Mouse (Mus musculus) MEL (cell line): Measurements from ENCODE around the gene Gsn. TPM values are rescaled to one million over a fixed set of nuclear protein-coding genes. Genes with fewer than 3 reads are reported as not detected.

Experiments
- DNase-seq: peaks from one replicate; pipeline ENCODE4 v3.0.0; 2011; ENCODE audit warnings: low read depth, low spot score
- H3K27ac ChIP-seq: 2 replicates; pipeline ENCODE4 v1.5.1; 2012; ENCODE audit warnings: low read depth, mild to moderate bottlenecking, control low read depth, low read length, moderate library complexity; ENCODE audit not compliant: control insufficient read depth
- H3K27me3 ChIP-seq, 2 experiments: fragments of 150-350 bp in 1 of 2; sonication (generic) in 1 of 2; 2 replicates each; pipeline ENCODE4 v1.6.1; 2012; ENCODE audit warnings: low read length in 2 of 2, mild to moderate bottlenecking in 2 of 2, improper control_type of control experiment in 1 of 2, moderate library complexity in 1 of 2; ENCODE audit not compliant: insufficient read depth in 2 of 2, control insufficient read depth in 1 of 2
- H3K36me3 ChIP-seq, 2 experiments: 2 replicates each; pipeline ENCODE4 v1.6.1; 2012 to 2014; ENCODE audit warnings: low read length in 2 of 2, improper control_type of control experiment in 1 of 2, inconsistent platforms in 1 of 2, mild to moderate bottlenecking in 1 of 2; ENCODE audit not compliant: insufficient read depth in 2 of 2, control insufficient read depth in 1 of 2
- H3K4me1 ChIP-seq, 2 experiments: fragments of 150-350 bp in 1 of 2; sonication (generic) in 1 of 2; 2 replicates each; pipeline ENCODE4 v1.6.1; 2012; ENCODE audit warnings: low read length in 2 of 2, improper control_type of control experiment in 1 of 2, mild to moderate bottlenecking in 1 of 2; ENCODE audit not compliant: insufficient read depth in 2 of 2, control insufficient read depth in 1 of 2
- H3K4me3 ChIP-seq, 2 experiments: fragments of 150-350 bp in 1 of 2; sonication (generic) in 1 of 2; 2 replicates each; pipeline ENCODE4 v1.5.1; 2012; ENCODE audit warnings: low read depth in 2 of 2, low read length in 2 of 2, mild to moderate bottlenecking in 2 of 2, moderate library complexity in 2 of 2, control low read depth in 1 of 2, improper control_type of control experiment in 1 of 2; ENCODE audit not compliant: control insufficient read depth in 1 of 2, insufficient read depth in 1 of 2
- H3K79me2 ChIP-seq: 2 replicates; pipeline ENCODE4 v1.6.1; 2012; ENCODE audit warnings: mild to moderate bottlenecking, low read length, moderate library complexity; ENCODE audit not compliant: control insufficient read depth, poor library complexity, insufficient read depth
- H3K9ac ChIP-seq: 2 replicates; pipeline ENCODE4 v1.6.1; 2012; ENCODE audit warnings: low read depth, mild to moderate bottlenecking, control low read depth, low read length, moderate library complexity; ENCODE audit not compliant: control insufficient read depth, poor library complexity, severe bottlenecking
- H3K9me3 ChIP-seq: fragments of 150-350 bp; sonication (generic); replicated peaks from 2 replicates; pipeline ENCODE4 v1.6.1; 2012; ENCODE audit warnings: mild to moderate bottlenecking, low read length, improper control_type of control experiment, moderate library complexity; ENCODE audit not compliant: insufficient read depth
- CHD2 ChIP-seq: IDR thresholded peaks from 2 replicates; pipeline ENCODE4 v1.6.1; 2011; ENCODE audit warnings: low read length, improper control_type of control experiment
- CTCF ChIP-seq, 3 experiments: IDR thresholded peaks in 2 of 3; conservative IDR thresholded peaks in 1 of 3; 2 replicates each; pipeline ENCODE4 v1.5.1; 2011 to 2012; ENCODE audit warnings: low read length in 3 of 3, low read depth in 2 of 3, mild to moderate bottlenecking in 2 of 3, improper control_type of control experiment in 1 of 3, inconsistent platforms in 1 of 3, mixed read lengths in 1 of 3, moderate library complexity in 1 of 3; ENCODE audit not compliant: control insufficient read depth in 1 of 3, insufficient read depth in 1 of 3, poor library complexity in 1 of 3, severe bottlenecking in 1 of 3
- E2F4 ChIP-seq: IDR thresholded peaks from 2 replicates; pipeline ENCODE4 v1.6.1; 2011; ENCODE audit warnings: low read depth, low read length, improper control_type of control experiment, borderline replicate concordance
- ELF1 ChIP-seq: IDR thresholded peaks from 2 replicates; pipeline ENCODE4 v1.6.1; 2014; ENCODE audit warnings: low read depth, mild to moderate bottlenecking, inconsistent platforms, low read length, improper control_type of control experiment, moderate library complexity
- EP300 ChIP-seq, 2 experiments: IDR thresholded peaks; 2 replicates each; pipeline ENCODE4 v1.6.1; 2011; ENCODE audit warnings: improper control_type of control experiment in 2 of 2, low read length in 2 of 2, low read depth in 1 of 2, mild to moderate bottlenecking in 1 of 2
- GABPA ChIP-seq: IDR thresholded peaks from 2 replicates; pipeline ENCODE4 v1.6.1; 2012; ENCODE audit warnings: low read depth, mild to moderate bottlenecking, inconsistent platforms, low read length, improper control_type of control experiment, moderate library complexity
- JUND ChIP-seq: IDR thresholded peaks from 2 replicates; pipeline ENCODE4 v1.6.1; 2011; ENCODE audit warnings: low read depth, mild to moderate bottlenecking, improper control_type of control experiment, low read length
- KAT2A ChIP-seq: conservative IDR thresholded peaks from 2 replicates; pipeline ENCODE4 v1.6.1; 2012; ENCODE audit warnings: low read depth, low read length, improper control_type of control experiment, inconsistent platforms
- MAX ChIP-seq: IDR thresholded peaks from 2 replicates; pipeline ENCODE4 v1.6.1; 2011; ENCODE audit warnings: low read length, improper control_type of control experiment
- MAZ ChIP-seq: IDR thresholded peaks from 2 replicates; pipeline ENCODE4 v1.6.1; 2012; ENCODE audit warnings: low read depth, mild to moderate bottlenecking, inconsistent platforms, low read length, improper control_type of control experiment
- MEF2A ChIP-seq: IDR thresholded peaks from 2 replicates; pipeline ENCODE4 v1.6.1; 2014; ENCODE audit warnings: low read depth, mild to moderate bottlenecking, inconsistent platforms, low read length, improper control_type of control experiment; ENCODE audit not compliant: poor library complexity, insufficient replicate concordance, severe bottlenecking; ENCODE audit errors: extremely low read depth
- MXI1 ChIP-seq: IDR thresholded peaks from 2 replicates; pipeline ENCODE4 v1.6.1; 2011; ENCODE audit warnings: mild to moderate bottlenecking, low read depth, low read length, improper control_type of control experiment
- MYC ChIP-seq: IDR thresholded peaks from 2 replicates; pipeline ENCODE4 v1.6.1; 2011; ENCODE audit warnings: low read depth, mild to moderate bottlenecking, low read length, improper control_type of control experiment, moderate library complexity
- NELFE ChIP-seq: IDR thresholded peaks from 2 replicates; pipeline ENCODE4 v1.6.1; 2011; ENCODE audit warnings: low read depth, low read length, improper control_type of control experiment
- NRF1 ChIP-seq: IDR thresholded peaks from 2 replicates; pipeline ENCODE4 v1.6.1; 2014; ENCODE audit warnings: low read depth, mild to moderate bottlenecking, inconsistent platforms, low read length, improper control_type of control experiment, moderate library complexity; ENCODE audit not compliant: poor library complexity, insufficient read depth, severe bottlenecking
- POLR2A ChIP-seq, 2 experiments: IDR thresholded peaks; 2 replicates each; pipeline ENCODE4 v1.6.1; 2011 to 2012; ENCODE audit warnings: low read length in 2 of 2, mild to moderate bottlenecking in 2 of 2, control low read depth in 1 of 2, improper control_type of control experiment in 1 of 2, low read depth in 1 of 2, moderate library complexity in 1 of 2; ENCODE audit not compliant: control insufficient read depth in 1 of 2, insufficient read depth in 1 of 2, poor library complexity in 1 of 2
- POLR2AphosphoS2 ChIP-seq: IDR thresholded peaks from 2 replicates; pipeline ENCODE4 v1.6.1; 2011; ENCODE audit warnings: low read length, improper control_type of control experiment
- POLR2AphosphoS5 ChIP-seq: IDR thresholded peaks from 2 replicates; pipeline ENCODE4 v1.6.1; 2012; ENCODE audit warnings: low read depth, borderline replicate concordance, mild to moderate bottlenecking, inconsistent platforms, low read length, moderate library complexity, mixed read lengths
- RCOR1 ChIP-seq: IDR thresholded peaks from 2 replicates; pipeline ENCODE4 v1.6.1; 2012; ENCODE audit warnings: low read depth, mild to moderate bottlenecking, inconsistent platforms, low read length, improper control_type of control experiment
- SIN3A ChIP-seq: IDR thresholded peaks from 2 replicates; pipeline ENCODE4 v1.6.1; 2012; ENCODE audit warnings: low read length, improper control_type of control experiment, inconsistent platforms
- SMC3 ChIP-seq: IDR thresholded peaks from 2 replicates; pipeline ENCODE4 v1.6.1; 2011; ENCODE audit warnings: low read depth, low read length, improper control_type of control experiment
- TAL1 ChIP-seq: IDR thresholded peaks from 2 replicates; pipeline ENCODE4 v1.6.1; 2012; ENCODE audit warnings: mild to moderate bottlenecking, inconsistent platforms, low read length, moderate library complexity, mixed read lengths
- TBP ChIP-seq: IDR thresholded peaks from 2 replicates; pipeline ENCODE4 v1.8.0; 2011; ENCODE audit warnings: low read depth, low read length, improper control_type of control experiment
- TCF12 ChIP-seq: IDR thresholded peaks from 2 replicates; pipeline ENCODE4 v1.6.1; 2014; ENCODE audit warnings: low read depth, mild to moderate bottlenecking, inconsistent platforms, low read length, improper control_type of control experiment, moderate library complexity
- UBTF ChIP-seq: IDR thresholded peaks from 2 replicates; pipeline ENCODE4 v1.6.1; 2012; ENCODE audit warnings: low read depth, mild to moderate bottlenecking, inconsistent platforms, low read length, improper control_type of control experiment, moderate library complexity, borderline replicate concordance; ENCODE audit not compliant: insufficient read depth
- ZC3H11A ChIP-seq: IDR thresholded peaks from 2 replicates; pipeline ENCODE4 v1.6.1; 2012; ENCODE audit warnings: low read depth, mild to moderate bottlenecking, inconsistent platforms, low read length, improper control_type of control experiment
- ZKSCAN1 ChIP-seq: IDR thresholded peaks from 2 replicates; pipeline ENCODE4 v1.6.1; 2012; ENCODE audit warnings: low read depth, mild to moderate bottlenecking, inconsistent platforms, low read length, improper control_type of control experiment, moderate library complexity
- ZMIZ1 ChIP-seq: IDR thresholded peaks from 2 replicates; pipeline ENCODE4 v1.6.1; 2012; ENCODE audit warnings: low read depth, mild to moderate bottlenecking, inconsistent platforms, low read length, improper control_type of control experiment, moderate library complexity
- ZNF384 ChIP-seq: IDR thresholded peaks from 2 replicates; pipeline ENCODE4 v1.6.1; 2012; ENCODE audit warnings: low read depth, mild to moderate bottlenecking, inconsistent platforms, low read length, improper control_type of control experiment
- polyA plus RNA-seq, 2 experiments: library from polyadenylated mRNA; stranded (reverse) in 1 of 2; unstranded in 1 of 2; fragments of >175 nt in 1 of 2; fragments of >200 nt in 1 of 2; gene quantifications; 2 replicates each; pipeline versions ENCODE4 v1.2.1 to v1.2.4; 2012; ENCODE audit warnings: low replicate concordance in 2 of 2, low read depth in 1 of 2; ENCODE audit not compliant: insufficient read length in 2 of 2, insufficient read depth in 1 of 2, missing spikeins in 1 of 2
- total RNA-seq: library from RNA; depleted of rRNA; stranded (reverse); fragments of 300-350 nt; gene quantifications from 2 replicates; pipeline ENCODE4 v1.2.3, GENCODE M21; 2012

Gsn gene
- total and polyA plus RNA-seq, 3 experiments: 8.0 to 8.2 TPM; not detected in 1

GRCm38 (mm10) chr2:35325930-35326329, 69.8 kb downstream of the Gsn start:
- no peak for DNase-seq
- Histone ChIP-seq H3K4me3 (no peak overlapping the region), H3K9ac (no peak overlapping the region), H3K9me3 (no peaks in the 10 kb centered on the region), H3K27me3 (no peaks in the 10 kb centered on the region), H3K4me1 (peaks cover 18 to 42% of the 10 kb centered on the region in 2 experiments), H3K36me3 (peaks cover 3 to 47% of the 10 kb centered on the region in 2 experiments), H3K79me2 (no peaks in the 10 kb centered on the region), H3K27ac (no peak overlapping the region)
- TF ChIP-seq JUND: no peak
- no peak for TF ChIP-seq EP300 (IDR thresholded peaks at IDR 0.05; ENCODE audit: low read depth in 1 of 2, low read length in 2 of 2)
- no peak for TF ChIP-seq GABPA
- no peak for TF ChIP-seq MEF2A
- no peak for TF ChIP-seq CTCF (IDR thresholded peaks at IDR 0.05 in 2 of 3, conservative IDR thresholded peaks at IDR 0.05 in 1 of 3; ENCODE audit: control insufficient read depth in 1 of 3, insufficient read depth in 1 of 3, low read depth in 2 of 3, low read length in 3 of 3, poor library complexity in 1 of 3, severe bottlenecking in 1 of 3)
- TF ChIP-seq CHD2: no peak
- TF ChIP-seq SMC3: no peak
- no peak for TF ChIP-seq MXI1
- TF ChIP-seq MAX: no peak
- no peak for TF ChIP-seq KAT2A
- TF ChIP-seq MYC: no peak
- no peak for TF ChIP-seq TBP
- no peak for TF ChIP-seq TAL1
- TF ChIP-seq ZC3H11A: no peak
- TF ChIP-seq TCF12: no peak
- no peak for TF ChIP-seq ZNF384
- TF ChIP-seq E2F4: no peak
- TF ChIP-seq ELF1: no peak
- no peak for TF ChIP-seq POLR2AphosphoS5

GRCm38 (mm10) chr2:35326931-35327330, 70.8 kb downstream of the Gsn start:
- H3K27ac ChIP-seq: peak overlapping the region; percentile 29; the same call in 1 of the 2 replicates
- H3K9ac ChIP-seq: no peak overlapping the region
- no peaks in the 10 kb centered on the region for H3K27me3 ChIP-seq
- DNase-seq: peak; percentile 51
- TF ChIP-seq ZKSCAN1 (no peak), POLR2AphosphoS2 (no peak), POLR2A (IDR thresholded peaks at IDR 0.05; ENCODE audit: control insufficient read depth in 1 of 2, insufficient read depth in 1 of 2, low read depth in 1 of 2, low read length in 2 of 2, poor library complexity in 1 of 2) (no peak), CTCF (IDR thresholded peaks at IDR 0.05 in 2 of 3, conservative IDR thresholded peaks at IDR 0.05 in 1 of 3; ENCODE audit: control insufficient read depth in 1 of 3, insufficient read depth in 1 of 3, low read depth in 2 of 3, low read length in 3 of 3, poor library complexity in 1 of 3, severe bottlenecking in 1 of 3) (no peak), NELFE (no peak), MAX (no peak), TCF12 (no peak), EP300 (IDR thresholded peaks at IDR 0.05; ENCODE audit: low read depth in 1 of 2, low read length in 2 of 2) (no peak), NRF1 (no peak), ZC3H11A (no peak), RCOR1 (no peak), UBTF (no peak), ZMIZ1 (no peak), MAZ (no peak), ZNF384 (no peak), GABPA (no peak), ELF1 (no peak), MXI1 (no peak), SIN3A (no peak), MEF2A (no peak)
- peak overlapping the region in 1 of 2 experiments; percentile 35; a peak in 1 of 4 replicates for H3K4me3 ChIP-seq
- H3K4me1 ChIP-seq: peaks cover 21 to 40% of the 10 kb centered on the region in 2 experiments
- H3K79me2 ChIP-seq: no peaks in the 10 kb centered on the region
- H3K9me3 ChIP-seq: no peaks in the 10 kb centered on the region
- H3K36me3 ChIP-seq: peaks cover 0 to 54% of the 10 kb centered on the region in 2 experiments; a peak in 2 of 4 replicates
